Mouse (Mus musculus): ENCODE data around the gene Olfr837.
"Not testable (repeated sequence)": the region's sequence is repeated elsewhere in the genome, so short reads cannot be mapped to it uniquely, and the experiment has no call there.

The Olfr837 gene

DNA sequence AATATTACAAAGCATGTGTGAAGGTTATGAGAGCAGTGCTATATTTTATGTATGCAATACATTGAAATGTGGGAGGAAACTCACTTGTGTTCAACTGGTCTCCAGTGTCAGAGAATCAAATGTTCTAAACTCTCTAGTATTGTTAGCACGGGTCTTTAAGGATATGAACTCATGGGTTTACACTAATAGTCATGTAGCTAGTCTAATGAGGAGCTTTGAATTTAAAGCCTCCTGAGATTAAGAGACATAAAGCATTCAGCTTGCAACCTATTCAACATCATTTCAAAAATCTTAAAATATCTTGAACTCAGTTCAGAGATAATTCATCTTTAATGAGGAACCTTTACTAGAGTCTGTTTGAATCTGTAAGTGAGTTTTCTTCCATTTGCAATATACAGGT, at the start of gene Olfr837:
TSS of gene Olfr837 (plus strand) at position 301 of the 400 bp plus-strand sequence.
- DNase-seq (ENCODE audit: low spot score), result no peak

DNA sequence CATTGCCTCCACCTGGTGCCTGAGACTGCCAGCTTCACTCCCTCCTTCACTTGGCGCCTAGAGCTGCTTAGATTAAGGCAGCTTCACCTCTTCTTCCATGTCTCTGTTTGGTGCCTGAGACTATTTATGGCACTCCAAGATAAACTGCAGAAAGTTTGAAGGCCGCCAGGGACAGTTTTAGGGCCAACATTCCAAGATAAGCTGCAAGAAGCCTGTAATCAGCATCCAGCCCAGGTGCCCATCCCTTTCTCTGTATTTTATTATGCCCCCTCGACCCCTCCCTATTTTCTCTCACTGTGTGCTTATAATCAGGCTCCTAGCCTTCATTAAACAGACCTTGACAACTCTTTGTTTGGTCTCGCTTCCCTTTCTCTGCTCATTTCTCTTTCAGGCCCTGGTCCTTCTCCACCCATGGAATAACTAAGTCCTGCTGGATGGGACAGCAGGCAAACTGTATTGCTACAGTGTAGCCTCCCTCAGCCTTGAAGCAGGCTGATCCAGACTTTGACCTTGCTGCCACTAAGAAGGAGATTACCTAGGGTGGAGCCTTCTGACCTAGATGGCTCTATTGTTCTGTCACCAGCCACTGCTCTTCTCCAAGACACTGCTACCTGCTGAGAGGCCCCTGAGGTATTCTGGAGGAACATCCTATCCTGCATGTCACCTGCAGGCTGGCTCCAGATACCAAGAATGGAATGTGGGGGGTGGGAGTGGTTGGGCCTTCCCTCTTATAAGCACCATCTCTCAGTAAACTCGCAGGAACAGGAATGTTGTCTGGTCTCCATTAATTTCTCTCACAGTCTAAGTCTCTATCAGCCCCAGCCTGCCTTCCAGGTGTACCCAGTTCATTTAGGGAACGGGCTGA, 43.0 kb upstream of the Olfr837 start:
- not testable (repeated sequence) for DNase-seq (ENCODE audit: low spot score)

DNA sequence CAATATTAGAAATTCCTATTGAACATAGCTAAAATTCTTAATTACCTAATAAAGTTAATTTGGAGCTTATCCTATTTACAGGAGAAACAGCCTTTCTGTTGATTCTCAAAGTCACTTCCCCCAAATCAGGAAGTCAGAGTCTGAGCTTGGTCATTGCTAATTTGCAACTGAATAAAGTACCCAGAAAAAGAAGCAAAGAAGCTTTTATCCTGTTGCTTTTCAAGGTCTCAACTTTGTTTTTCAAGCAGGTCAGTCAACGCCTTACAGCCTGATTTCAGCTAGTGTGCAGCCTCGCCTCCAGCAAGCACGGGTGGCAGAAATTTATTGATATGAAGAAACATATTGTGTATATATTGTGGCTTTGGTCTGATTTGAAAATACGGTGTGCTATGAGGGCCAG, 38.8 kb upstream of the Olfr837 start:
- DNase-seq (ENCODE audit: low spot score), result no peak

DNA sequence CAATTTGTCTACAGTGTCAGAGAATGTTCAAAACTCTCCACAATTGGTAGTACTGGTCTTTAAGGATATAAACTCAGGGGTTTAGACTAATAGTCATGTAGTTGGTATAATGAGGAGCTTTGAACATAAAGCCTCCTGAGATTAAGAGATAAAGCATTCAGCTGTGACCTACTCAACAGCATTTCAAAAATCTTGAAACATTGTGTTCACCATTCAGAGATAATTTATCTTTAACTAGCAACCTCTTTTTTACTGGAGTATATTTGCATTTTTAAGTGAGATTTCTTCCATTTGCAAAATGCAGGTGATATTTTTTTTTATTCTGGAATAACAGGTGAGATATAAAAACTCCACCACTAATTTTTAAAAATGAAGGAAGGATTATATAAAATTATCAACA, 16.0 kb upstream of the Olfr837 start, which contains the start of gene Olfr836:
TSS of gene Olfr836 (plus strand) at position 301 of the 400 bp plus-strand sequence.
- DNase-seq (ENCODE audit: low spot score), result no peak

DNA sequence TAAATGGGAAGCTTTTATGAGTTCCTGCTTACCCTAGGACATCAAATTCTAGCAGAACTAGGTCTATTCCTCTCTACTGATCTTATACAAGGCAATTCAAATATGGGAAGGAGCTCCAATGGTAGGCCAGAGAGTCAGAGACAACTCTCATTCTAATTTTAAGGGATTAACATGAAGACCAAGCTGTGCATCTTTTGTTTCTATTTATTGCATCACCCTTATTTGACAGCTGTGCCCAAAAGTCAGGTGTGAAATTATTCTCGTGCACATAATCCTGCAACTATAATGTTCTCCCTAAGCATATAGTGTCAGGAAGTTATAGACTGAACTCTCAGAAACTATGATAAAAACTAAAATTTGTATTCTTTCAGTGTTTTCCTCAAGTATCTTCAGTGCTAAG, 41.1 kb downstream of the Olfr837 start, which contains the start of gene Olfr839-ps1:
TSS of gene Olfr839-ps1 (minus strand) at position 101 of the 400 bp plus-strand sequence.
- DNase-seq (ENCODE audit: low spot score), result no peak

Data from urinary bladder, postnatal 25 days (tissue).